Mouse (Mus musculus): Measurements from ENCODE around the gene Gm9745. TPM values are rescaled to one million over a fixed set of nuclear protein-coding genes. Genes with fewer than 3 reads are reported as not detected.
"Not testable (repeated sequence)": the region's sequence is repeated elsewhere in the genome, so short reads cannot be mapped to it uniquely, and the experiment has no call there.

The Gm9745 gene
- polyA plus RNA-seq (2014; fragmentation: Nextera tagmentation; extraction: Ambion mirVana) = 0.51 and 1.3 TPM in 2 replicates

DNA sequence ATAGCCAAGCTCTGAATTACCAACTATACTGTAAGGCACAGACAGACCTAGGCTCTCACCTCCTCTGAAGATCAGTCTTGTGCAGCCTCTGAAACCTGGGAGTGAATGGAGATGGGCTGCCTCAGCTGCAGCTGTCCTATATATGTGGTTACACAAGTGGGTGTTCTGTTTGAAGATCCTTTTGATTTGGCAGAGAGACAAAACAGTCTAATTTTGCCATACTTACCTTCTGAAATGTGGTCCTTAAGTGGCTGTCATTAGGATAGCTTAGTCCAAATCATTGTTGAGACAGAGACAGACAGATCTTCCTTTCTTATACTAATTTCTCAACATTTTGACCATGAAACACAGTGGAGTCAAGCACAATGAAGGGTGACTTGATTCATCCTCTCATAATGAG, at the start of gene Gm9745:
Gm9745 (minus strand) TSS at position 101 of the 400 bp plus-strand sequence.
- not testable (repeated sequence) for H3K9ac ChIP-seq (ENCODE audit: low read depth, low read length); H3K4me3 ChIP-seq (ENCODE audit: low read depth, low read length); DNase-seq (ENCODE audit: low spot score); H3K27ac ChIP-seq (replicated peaks; ENCODE audit: low read depth, low read length); H3K36me3 ChIP-seq (ENCODE audit: control insufficient read depth, insufficient read depth, low read length); H3K4me1 ChIP-seq (ENCODE audit: control insufficient read depth, insufficient read depth, low read length); ATAC-seq (ENCODE audit: low read depth); H3K4me2 ChIP-seq (ENCODE audit: low read depth, low read length); H3K27me3 ChIP-seq (replicated peaks; ENCODE audit: control insufficient read depth, insufficient read depth, low read length); H3K9me3 ChIP-seq (ENCODE audit: control insufficient read depth, low read length)

GRCm38 (mm10) chr13:8997221-8997620, 49.2 kb upstream of the Gm9745 start:
- not testable (repeated sequence) for H3K27me3 ChIP-seq (replicated peaks; ENCODE audit: control insufficient read depth, insufficient read depth, low read length); H3K9ac ChIP-seq (ENCODE audit: low read depth, low read length); H3K4me3 ChIP-seq (ENCODE audit: low read depth, low read length); DNase-seq (ENCODE audit: low spot score); H3K9me3 ChIP-seq (ENCODE audit: control insufficient read depth, low read length); ATAC-seq (ENCODE audit: low read depth); H3K4me1 ChIP-seq (ENCODE audit: control insufficient read depth, insufficient read depth, low read length); H3K4me2 ChIP-seq (ENCODE audit: low read depth, low read length); H3K36me3 ChIP-seq (ENCODE audit: control insufficient read depth, insufficient read depth, low read length); H3K27ac ChIP-seq (replicated peaks; ENCODE audit: low read depth, low read length)
- 81% methylated on average over 5 of the region's 5 CpGs for WGBS

GRCm38 (mm10) chr13:8995990-8996786, 48.2 kb upstream of the Gm9745 start, which contains the start of gene Gtpbp4:
Gtpbp4 (minus strand) TSS chr13:8996083.
- peak within 1 kb of the TSS; percentile 78 for H3K27ac ChIP-seq (replicated peaks; ENCODE audit: low read depth, low read length)
- peak within 1 kb of the TSS; percentile 98 for H3K4me3 ChIP-seq (ENCODE audit: low read depth, low read length)
- peaks cover 7% of the 10 kb centered on the region for H3K4me1 ChIP-seq (ENCODE audit: control insufficient read depth, insufficient read depth, low read length)
- H3K4me2 ChIP-seq (ENCODE audit: low read depth, low read length) = peak within 1 kb of the TSS; percentile 95
- ATAC-seq (ENCODE audit: low read depth) (peak; percentile 99), DNase-seq (ENCODE audit: low spot score) (peak; percentile 99)
- peak within 1 kb of the TSS; percentile 87 for H3K9ac ChIP-seq (ENCODE audit: low read depth, low read length)
- no peaks in the 10 kb centered on the region for H3K27me3 ChIP-seq (replicated peaks; ENCODE audit: control insufficient read depth, insufficient read depth, low read length)
- peaks cover 7% of the 10 kb centered on the region; the same call in 1 of the 2 replicates for H3K36me3 ChIP-seq (ENCODE audit: control insufficient read depth, insufficient read depth, low read length)
- no peaks in the 10 kb centered on the region for H3K9me3 ChIP-seq (ENCODE audit: control insufficient read depth, low read length)
- WGBS = under 1% methylated on average over 45 of the region's 51 CpGs

GRCm38 (mm10) chr13:8995159-8995989, 47.3 kb upstream of the Gm9745 start:
- Histone ChIP-seq H3K36me3 (ENCODE audit: control insufficient read depth, insufficient read depth, low read length) (peaks cover 15% of the 10 kb centered on the region), H3K4me3 (ENCODE audit: low read depth, low read length) (peak overlapping the region; percentile 98), H3K27me3 (replicated peaks; ENCODE audit: control insufficient read depth, insufficient read depth, low read length) (no peaks in the 10 kb centered on the region), H3K27ac (replicated peaks; ENCODE audit: low read depth, low read length) (peak overlapping the region; percentile 78), H3K4me1 (ENCODE audit: control insufficient read depth, insufficient read depth, low read length) (peaks cover 7% of the 10 kb centered on the region), H3K9me3 (ENCODE audit: control insufficient read depth, low read length) (no peaks in the 10 kb centered on the region), H3K9ac (ENCODE audit: low read depth, low read length) (peak overlapping the region; percentile 87), H3K4me2 (ENCODE audit: low read depth, low read length) (peak overlapping the region; percentile 95)
- DNase-seq (ENCODE audit: low spot score) (peak; percentile 28), ATAC-seq (ENCODE audit: low read depth) (peak; percentile 67)
- 3% methylated on average over 33 of the region's 33 CpGs for WGBS

DNA sequence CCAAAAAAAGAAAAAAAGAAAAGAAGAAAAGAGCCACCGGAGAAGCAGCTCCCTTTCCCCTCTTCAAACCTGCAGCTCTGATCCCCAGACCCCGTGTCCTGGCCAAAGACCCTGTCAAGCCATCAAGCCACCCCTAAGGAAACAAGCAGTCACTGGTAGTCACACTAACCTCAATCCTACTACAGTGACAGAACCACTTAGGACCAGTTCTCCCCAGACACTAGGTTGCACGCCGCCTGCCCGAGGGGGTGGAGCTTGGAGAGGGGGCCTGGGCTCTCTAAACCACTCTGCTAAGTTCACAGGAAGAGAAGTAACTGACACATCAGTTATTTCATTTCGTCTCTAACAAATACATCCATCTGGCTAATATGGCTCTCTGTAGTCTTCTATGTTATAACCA, 44.2 kb upstream of the Gm9745 start:
- Histone ChIP-seq H3K4me2 (ENCODE audit: low read depth, low read length) (no peak overlapping the region), H3K27me3 (replicated peaks; ENCODE audit: control insufficient read depth, insufficient read depth, low read length) (no peaks in the 10 kb centered on the region), H3K9me3 (ENCODE audit: control insufficient read depth, low read length) (no peaks in the 10 kb centered on the region), H3K9ac (ENCODE audit: low read depth, low read length) (no peak overlapping the region), H3K27ac (replicated peaks; ENCODE audit: low read depth, low read length) (no peak overlapping the region), H3K36me3 (ENCODE audit: control insufficient read depth, insufficient read depth, low read length) (peaks cover 46% of the 10 kb centered on the region), H3K4me3 (ENCODE audit: low read depth, low read length) (no peak overlapping the region), H3K4me1 (ENCODE audit: control insufficient read depth, insufficient read depth, low read length) (peaks cover 7% of the 10 kb centered on the region)
- ATAC-seq (ENCODE audit: low read depth) (no peak), DNase-seq (ENCODE audit: low spot score) (no peak)
- WGBS = 86% methylated on average over 6 of the region's 6 CpGs

DNA sequence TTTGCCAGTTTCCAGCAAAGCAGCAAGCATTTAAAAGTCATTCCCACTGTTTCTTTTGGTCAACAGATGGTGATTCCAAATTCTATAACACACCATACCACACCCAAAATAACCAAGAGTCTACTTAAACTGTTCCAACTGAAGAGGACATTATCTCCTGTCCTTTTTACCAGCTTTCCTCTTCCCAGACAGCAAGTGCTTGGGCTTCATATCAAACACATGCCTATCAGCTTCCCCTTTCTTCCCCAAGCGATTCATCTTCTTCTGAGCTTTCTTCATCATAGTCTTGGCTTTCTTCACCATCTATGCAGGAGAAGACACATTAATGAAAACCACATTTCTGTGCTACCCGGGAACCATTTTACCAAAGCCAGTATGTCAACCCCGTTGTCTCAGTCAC, 24.9 kb upstream of the Gm9745 start:
- Histone ChIP-seq H3K9ac (ENCODE audit: low read depth, low read length) (no peak overlapping the region), H3K4me2 (ENCODE audit: low read depth, low read length) (no peak overlapping the region), H3K27ac (replicated peaks; ENCODE audit: low read depth, low read length) (no peak overlapping the region), H3K4me3 (ENCODE audit: low read depth, low read length) (no peak overlapping the region), H3K36me3 (ENCODE audit: control insufficient read depth, insufficient read depth, low read length) (peaks cover 95% of the 10 kb centered on the region), H3K9me3 (ENCODE audit: control insufficient read depth, low read length) (no peaks in the 10 kb centered on the region), H3K4me1 (ENCODE audit: control insufficient read depth, insufficient read depth, low read length) (no peaks in the 10 kb centered on the region), H3K27me3 (replicated peaks; ENCODE audit: control insufficient read depth, insufficient read depth, low read length) (no peaks in the 10 kb centered on the region)
- WGBS = 88% methylated on average over 3 of the region's 3 CpGs
- ATAC-seq (ENCODE audit: low read depth) (no peak), DNase-seq (ENCODE audit: low spot score) (no peak)

DNA sequence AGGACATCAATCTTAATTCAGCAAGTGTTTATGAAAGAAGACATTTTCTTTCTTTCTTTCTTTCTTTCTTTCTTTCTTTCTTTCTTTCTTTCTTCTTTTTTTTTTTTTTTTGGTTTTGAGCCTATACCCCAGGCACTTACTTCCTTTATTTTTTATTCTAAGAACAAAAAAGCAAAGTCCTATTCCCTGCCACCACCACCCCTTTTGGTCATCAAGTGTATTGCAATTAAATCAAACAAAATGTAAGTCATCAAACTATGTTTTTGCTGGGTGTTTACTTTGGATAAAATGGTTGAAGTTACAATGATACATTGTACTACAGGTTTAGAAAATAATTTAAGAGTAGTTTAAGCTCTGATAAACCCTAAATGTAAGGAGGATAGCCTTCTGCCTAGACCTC, 24.3 kb upstream of the Gm9745 start:
- H3K27ac ChIP-seq (replicated peaks; ENCODE audit: low read depth, low read length) = no peak overlapping the region
- no peak overlapping the region for H3K9ac ChIP-seq (ENCODE audit: low read depth, low read length)
- DNase-seq (ENCODE audit: low spot score) (no peak), ATAC-seq (ENCODE audit: low read depth) (no peak)
- no peaks in the 10 kb centered on the region for H3K9me3 ChIP-seq (ENCODE audit: control insufficient read depth, low read length)
- no peak overlapping the region for H3K4me2 ChIP-seq (ENCODE audit: low read depth, low read length)
- H3K27me3 ChIP-seq (replicated peaks; ENCODE audit: control insufficient read depth, insufficient read depth, low read length) = no peaks in the 10 kb centered on the region
- no peak overlapping the region for H3K4me3 ChIP-seq (ENCODE audit: low read depth, low read length)
- peaks cover 93% of the 10 kb centered on the region for H3K36me3 ChIP-seq (ENCODE audit: control insufficient read depth, insufficient read depth, low read length)
- H3K4me1 ChIP-seq (ENCODE audit: control insufficient read depth, insufficient read depth, low read length) = no peaks in the 10 kb centered on the region

- no peak overlapping the region for H3K27ac ChIP-seq (replicated peaks; ENCODE audit: low read depth, low read length)
- WGBS = 78% methylated on average over 8 of the region's 8 CpGs
- no peaks in the 10 kb centered on the region for H3K9me3 ChIP-seq (ENCODE audit: control insufficient read depth, low read length)
- DNase-seq (ENCODE audit: low spot score) (no peak), ATAC-seq (ENCODE audit: low read depth) (no peak)
- H3K4me3 ChIP-seq (ENCODE audit: low read depth, low read length) = no peak overlapping the region
- no peaks in the 10 kb centered on the region for H3K27me3 ChIP-seq (replicated peaks; ENCODE audit: control insufficient read depth, insufficient read depth, low read length)
- H3K4me1 ChIP-seq (ENCODE audit: control insufficient read depth, insufficient read depth, low read length) = no peaks in the 10 kb centered on the region
- H3K36me3 ChIP-seq (ENCODE audit: control insufficient read depth, insufficient read depth, low read length) = peaks cover 47% of the 10 kb centered on the region
- no peak overlapping the region for H3K4me2 ChIP-seq (ENCODE audit: low read depth, low read length)
- H3K9ac ChIP-seq (ENCODE audit: low read depth, low read length) = no peak overlapping the region
These were observed 19.7 kb upstream of the Gm9745 start for GRCm38 (mm10) chr13:8967742-8968141.
